Mouse (Mus musculus) liver, adult 2 months (tissue): ENCODE measurements around the gene Ms4a10.

Experiments used
- CTCF ChIP-seq: fragments of 200-500 bp; IDR thresholded peaks from 2 replicates; pipeline ENCODE4 v1.5.1; 2011; ENCODE audit warnings: low read depth, low read length, control low read depth
- POLR2A ChIP-seq: fragments of 200-500 bp; IDR thresholded peaks from 2 replicates; pipeline ENCODE4 v1.6.1; 2011; ENCODE audit warnings: low read length, control low read depth; ENCODE audit not compliant: insufficient read depth; ENCODE audit errors: extremely low read depth

DNA sequence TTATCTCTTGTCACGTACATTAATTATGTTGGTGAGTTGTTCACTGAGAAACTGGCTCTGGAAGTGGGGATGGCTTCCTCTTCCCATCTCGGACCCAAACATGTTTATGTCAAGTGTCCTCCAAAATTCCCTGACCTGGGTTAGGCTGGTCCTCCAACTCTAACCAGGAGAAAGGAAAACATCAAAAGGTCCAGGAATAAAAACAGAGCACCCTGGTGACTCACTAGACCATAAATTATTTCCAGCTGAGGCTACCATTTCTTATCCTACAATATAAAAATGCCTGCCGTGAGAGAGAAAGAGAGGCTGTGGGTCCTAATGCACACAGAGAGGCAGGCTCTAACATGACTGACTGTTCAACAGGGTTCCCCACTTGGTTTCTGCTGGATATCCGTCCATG is 50.2 kb downstream of the Ms4a10 start:
- TF ChIP-seq CTCF = no peak
- TF ChIP-seq POLR2A = no peak
